Mouse (Mus musculus) neural tube, embryonic 15.5 days (tissue): ENCODE measurements around the gene Whamm. TPM values are rescaled to one million over a fixed set of nuclear protein-coding genes. Genes with fewer than 3 reads are reported as not detected.

ENCODE experiments used
- ATAC-seq: fragments of 200-750 bp; cut with Nextera tagmentation; 2 replicates; pipeline ENCODE4 v1.8.0; 2017; ENCODE audit warnings: mild to moderate bottlenecking, moderate TSS enrichment, moderate library complexity; ENCODE audit not compliant: low FRiP score
- H3K27ac ChIP-seq: fragments of 300-500 bp; sonication (generic); replicated peaks from 2 replicates; pipeline ENCODE4 v1.5.1; 2015; ENCODE audit warnings: mild to moderate bottlenecking, inconsistent platforms
- H3K27me3 ChIP-seq: fragments of 300-500 bp; sonication (generic); replicated peaks from 2 replicates; pipeline ENCODE4 v1.6.1; 2015; ENCODE audit warnings: inconsistent platforms
- H3K36me3 ChIP-seq: fragments of 300-500 bp; sonication (generic); 2 replicates; pipeline ENCODE4 v1.6.1; 2015; ENCODE audit warnings: inconsistent platforms
- H3K4me1 ChIP-seq: fragments of 300-500 bp; sonication (generic); 2 replicates; pipeline ENCODE4 v1.6.1; 2015; ENCODE audit warnings: inconsistent platforms
- H3K4me2 ChIP-seq: fragments of 300-500 bp; sonication (generic); 2 replicates; pipeline ENCODE4 v1.6.1; 2015; ENCODE audit warnings: inconsistent platforms, mild to moderate bottlenecking, moderate library complexity
- H3K4me3 ChIP-seq: fragments of 300-500 bp; sonication (generic); replicated peaks from 2 replicates; pipeline ENCODE4 v1.5.1; 2015; ENCODE audit warnings: mild to moderate bottlenecking, inconsistent platforms
- H3K9ac ChIP-seq: fragments of 300-500 bp; sonication (generic); replicated peaks from 2 replicates; pipeline ENCODE4 v1.6.1; 2015; ENCODE audit warnings: mild to moderate bottlenecking, inconsistent platforms
- H3K9me3 ChIP-seq: fragments of 300-500 bp; sonication (generic); replicated peaks from 2 replicates; pipeline ENCODE4 v1.6.1; 2016; ENCODE audit warnings: inconsistent platforms
- WGBS: fragments of 180-500 bp; shearing (Covaris S2); methylation state at CpG from one replicate; pipeline ENCODE4 v1.1.7; 2015; ENCODE audit warnings: mixed read lengths; 5-methylcytosine and 5-hydroxymethylcytosine counted together
- polyA plus RNA-seq: library from polyadenylated mRNA; unstranded; fragments of >200 nt; fragmentation: Nextera tagmentation; extraction: Ambion mirVana; gene quantifications from 2 replicates; pipeline ENCODE4 v1.2.1, GENCODE M21; 2015

The Whamm gene
- polyA plus RNA-seq, 1 experiment from 2014 or later, result 6.6 TPM

GRCm38 (mm10) chr7:81577872-81578271, 6.8 kb downstream of the Whamm start:
- no peak overlapping the region for H3K4me2 ChIP-seq
- H3K4me3 ChIP-seq, result no peak overlapping the region
- H3K27me3 ChIP-seq, result no peaks in the 10 kb centered on the region
- no peak for ATAC-seq
- 89% methylated on average over 3 of the region's 3 CpGs for WGBS
- no peaks in the 10 kb centered on the region for H3K9me3 ChIP-seq
- no peak overlapping the region for H3K27ac ChIP-seq
- H3K36me3 ChIP-seq, result peaks cover 33% of the 10 kb centered on the region
- no peak overlapping the region for H3K9ac ChIP-seq
- peaks cover 12% of the 10 kb centered on the region for H3K4me1 ChIP-seq

DNA sequence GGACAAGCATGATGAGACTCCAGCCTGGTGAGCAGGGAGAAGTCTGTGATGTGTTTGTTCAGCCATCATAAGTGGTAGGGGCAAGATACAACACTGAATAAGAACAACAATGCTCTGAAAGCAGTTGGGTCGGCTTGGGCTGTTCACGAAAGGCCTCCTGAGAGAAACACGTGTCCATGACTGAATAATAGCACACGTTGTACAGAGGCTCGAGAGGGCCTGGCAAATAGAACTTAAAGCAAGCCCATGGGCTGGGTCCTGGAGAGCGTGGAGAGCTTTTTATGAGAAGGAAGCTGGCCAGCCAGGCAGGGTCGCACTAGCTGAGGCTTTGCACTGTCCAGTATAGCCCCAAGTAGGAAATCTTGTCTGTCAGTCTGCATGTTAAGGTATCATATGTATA, 7.3 kb downstream of the Whamm start:
- H3K4me1 ChIP-seq, result peaks cover 7% of the 10 kb centered on the region
- H3K27me3 ChIP-seq, result no peaks in the 10 kb centered on the region
- H3K4me3 ChIP-seq, result no peak overlapping the region
- WGBS, result 91% methylated on average over 7 of the region's 7 CpGs
- ATAC-seq, result no peak
- no peak overlapping the region for H3K9ac ChIP-seq
- H3K4me2 ChIP-seq, result no peak overlapping the region
- peaks cover 33% of the 10 kb centered on the region for H3K36me3 ChIP-seq
- no peak overlapping the region for H3K27ac ChIP-seq
- no peaks in the 10 kb centered on the region for H3K9me3 ChIP-seq

GRCm38 (mm10) chr7:81579312-81579711, 8.2 kb downstream of the Whamm start:
- H3K4me2 ChIP-seq, result no peak overlapping the region
- no peak overlapping the region for H3K4me3 ChIP-seq
- H3K9me3 ChIP-seq, result no peaks in the 10 kb centered on the region
- no peaks in the 10 kb centered on the region; the same call in 1 of the 2 replicates for H3K4me1 ChIP-seq
- H3K36me3 ChIP-seq, result peaks cover 33% of the 10 kb centered on the region
- H3K9ac ChIP-seq, result no peak overlapping the region
- no peak overlapping the region for H3K27ac ChIP-seq
- no peaks in the 10 kb centered on the region for H3K27me3 ChIP-seq
- WGBS, result 96% methylated on average over 5 of the region's 5 CpGs
- no peak for ATAC-seq

- H3K36me3 ChIP-seq, result peaks cover 52% of the 10 kb centered on the region
- no peaks in the 10 kb centered on the region for H3K4me1 ChIP-seq
- no peak overlapping the region for H3K4me2 ChIP-seq
- WGBS, result 53% methylated on average over 3 of the region's 3 CpGs
- H3K4me3 ChIP-seq, result no peak overlapping the region
- H3K9ac ChIP-seq, result no peak overlapping the region
- ATAC-seq, result no peak
- no peaks in the 10 kb centered on the region for H3K9me3 ChIP-seq
- H3K27me3 ChIP-seq, result no peaks in the 10 kb centered on the region
- no peak overlapping the region for H3K27ac ChIP-seq
Measured at GRCm38 (mm10) chr7:81583512-81583911, 12.4 kb downstream of the Whamm start.

- 92% methylated on average over 7 of the region's 7 CpGs for WGBS
- no peaks in the 10 kb centered on the region for H3K27me3 ChIP-seq
- no peak overlapping the region for H3K4me2 ChIP-seq
- H3K36me3 ChIP-seq, result peaks cover 48% of the 10 kb centered on the region
- no peaks in the 10 kb centered on the region for H3K4me1 ChIP-seq
- H3K4me3 ChIP-seq, result no peak overlapping the region
- ATAC-seq, result no peak
- no peak overlapping the region for H3K27ac ChIP-seq
- H3K9me3 ChIP-seq, result no peaks in the 10 kb centered on the region
- no peak overlapping the region for H3K9ac ChIP-seq
Measured at GRCm38 (mm10) chr7:81585326-81585725, 14.3 kb downstream of the Whamm start.

DNA sequence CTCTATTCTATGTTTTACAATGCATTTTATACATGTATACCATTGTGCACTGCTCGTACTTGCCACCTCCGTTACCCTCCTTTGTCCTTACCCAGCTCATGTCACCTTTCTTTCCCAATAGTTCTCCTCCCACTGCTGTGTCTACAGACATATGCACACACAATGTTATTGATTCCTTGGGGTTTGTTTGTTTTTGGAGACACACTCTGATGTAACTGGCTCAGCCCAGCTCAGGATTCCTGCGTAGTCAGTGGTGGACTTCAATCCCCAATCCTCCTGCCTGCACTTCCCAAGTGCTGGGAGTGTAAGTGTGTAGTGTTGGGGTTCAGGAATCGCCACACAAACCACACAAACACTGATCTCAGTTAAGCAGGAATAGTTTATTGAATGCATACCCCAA, 16.2 kb downstream of the Whamm start:
- peaks cover 66% of the 10 kb centered on the region for H3K36me3 ChIP-seq
- no peak overlapping the region for H3K27ac ChIP-seq

DNA sequence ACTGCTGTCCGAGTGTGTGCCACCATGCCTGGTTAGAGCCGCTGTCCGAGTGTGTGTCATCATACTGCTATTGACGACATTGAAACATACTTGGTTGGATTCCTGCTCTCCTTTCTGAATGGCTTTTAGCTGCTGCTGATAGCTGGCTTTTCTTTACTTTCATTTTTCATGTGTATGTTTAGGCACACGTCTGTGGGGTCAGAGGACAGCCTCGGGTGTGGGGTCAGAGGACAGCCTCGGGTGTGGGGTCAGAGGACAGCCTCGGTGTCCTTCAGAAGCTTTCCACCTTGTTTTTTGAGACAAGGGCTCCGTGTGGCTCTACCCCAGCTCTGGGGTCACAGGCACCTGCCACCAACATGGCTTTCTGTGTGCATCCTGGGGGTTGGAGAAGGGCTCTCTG, 21.6 kb downstream of the Whamm start:
- no peaks in the 10 kb centered on the region for H3K4me1 ChIP-seq
- H3K27me3 ChIP-seq, result no peaks in the 10 kb centered on the region
- H3K9ac ChIP-seq, result no peak overlapping the region
- no peaks in the 10 kb centered on the region for H3K9me3 ChIP-seq
- ATAC-seq, result no peak
- H3K4me2 ChIP-seq, result no peak overlapping the region
- no peak overlapping the region for H3K27ac ChIP-seq
- H3K4me3 ChIP-seq, result no peak overlapping the region
- peaks cover 83% of the 10 kb centered on the region for H3K36me3 ChIP-seq
- WGBS, result 87% methylated on average over 9 of the region's 9 CpGs

More for the DNA sequence above, 16.2 kb downstream of the Whamm start:
- H3K4me1 ChIP-seq, result no peaks in the 10 kb centered on the region
- no peak overlapping the region for H3K4me2 ChIP-seq
- no peak overlapping the region for H3K9ac ChIP-seq
- no peaks in the 10 kb centered on the region for H3K27me3 ChIP-seq
- no peak for ATAC-seq
- 90% methylated on average over 4 of the region's 4 CpGs for WGBS
- H3K9me3 ChIP-seq, result no peaks in the 10 kb centered on the region
- no peak overlapping the region for H3K4me3 ChIP-seq

DNA sequence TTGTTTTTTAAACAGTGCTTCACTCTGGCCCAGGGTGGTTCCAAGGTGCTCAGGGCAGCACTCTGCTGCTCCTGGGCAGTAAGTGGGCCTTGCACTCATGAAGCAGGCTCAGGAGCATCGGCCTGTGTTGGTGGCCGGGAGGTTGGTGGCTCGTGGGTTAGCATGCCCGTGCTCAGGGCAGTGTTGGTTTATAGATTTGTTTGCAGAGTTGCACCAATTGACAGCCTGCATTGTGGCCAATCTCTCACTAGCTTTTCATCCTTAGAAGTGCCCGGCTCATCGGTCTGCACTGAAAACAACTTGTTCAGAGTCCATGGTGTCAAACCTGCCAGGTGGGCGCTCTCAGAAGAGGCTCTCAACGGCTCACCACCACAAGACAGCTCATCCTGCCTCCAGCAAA, 22.3 kb downstream of the Whamm start:
- Histone ChIP-seq H3K27ac (no peak overlapping the region), H3K9me3 (no peaks in the 10 kb centered on the region), H3K4me3 (no peak overlapping the region), H3K4me1 (no peaks in the 10 kb centered on the region), H3K27me3 (no peaks in the 10 kb centered on the region), H3K4me2 (no peak overlapping the region), H3K9ac (no peak overlapping the region), H3K36me3 (peaks cover 83% of the 10 kb centered on the region)
- WGBS, result 93% methylated on average over 8 of the region's 8 CpGs
- ATAC-seq, result no peak

GRCm38 (mm10) chr7:81595056-81595455, 24.0 kb downstream of the Whamm start:
- no peak overlapping the region for H3K27ac ChIP-seq
- no peak for ATAC-seq
- no peaks in the 10 kb centered on the region for H3K4me1 ChIP-seq
- no peaks in the 10 kb centered on the region for H3K27me3 ChIP-seq
- peaks cover 83% of the 10 kb centered on the region for H3K36me3 ChIP-seq
- no peak overlapping the region for H3K4me3 ChIP-seq
- H3K9ac ChIP-seq, result no peak overlapping the region
- no peak overlapping the region for H3K4me2 ChIP-seq
- no peaks in the 10 kb centered on the region for H3K9me3 ChIP-seq
- 91% methylated on average over 5 of the region's 5 CpGs for WGBS

- H3K27me3 ChIP-seq, result no peaks in the 10 kb centered on the region
- H3K4me2 ChIP-seq, result no peak overlapping the region
- no peaks in the 10 kb centered on the region for H3K9me3 ChIP-seq
- H3K4me3 ChIP-seq, result no peak overlapping the region
- no peak overlapping the region for H3K9ac ChIP-seq
- H3K27ac ChIP-seq, result no peak overlapping the region
- ATAC-seq, result no peak
- peaks cover 74% of the 10 kb centered on the region for H3K36me3 ChIP-seq
- no peaks in the 10 kb centered on the region for H3K4me1 ChIP-seq
- 89% methylated on average over 6 of the region's 6 CpGs for WGBS
Measured at GRCm38 (mm10) chr7:81596086-81596485, 25.0 kb downstream of the Whamm start.

DNA sequence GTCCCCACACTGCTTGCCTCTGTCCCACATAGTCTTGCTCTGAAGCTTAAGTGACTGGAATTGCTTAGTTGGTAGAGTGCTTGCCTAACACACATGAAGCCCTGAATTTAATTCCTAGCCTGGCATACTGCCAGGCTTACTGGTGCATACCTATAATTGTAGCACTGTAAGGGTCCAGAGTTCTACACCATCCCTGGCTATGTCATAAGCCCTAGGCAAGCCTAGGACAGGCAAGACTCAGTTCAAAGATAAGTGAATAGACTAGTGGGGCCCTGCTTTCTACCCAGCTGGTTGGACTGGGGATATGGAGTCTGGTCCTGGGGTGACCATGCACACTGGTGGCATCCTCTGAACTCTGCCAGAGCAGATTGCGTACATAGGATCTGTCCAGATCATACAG, 26.6 kb downstream of the Whamm start:
- no peak overlapping the region for H3K9ac ChIP-seq

GRCm38 (mm10) chr7:81599379-81600280, 28.6 kb downstream of the Whamm start:
- Histone ChIP-seq H3K36me3 (peaks cover 43% of the 10 kb centered on the region), H3K9me3 (no peaks in the 10 kb centered on the region), H3K9ac (no peak overlapping the region), H3K27ac (no peak overlapping the region), H3K4me2 (no peak overlapping the region), H3K27me3 (no peaks in the 10 kb centered on the region), H3K4me3 (no peak overlapping the region), H3K4me1 (no peaks in the 10 kb centered on the region)
- WGBS, result 76% methylated on average over 8 of the region's 8 CpGs
- no peak for ATAC-seq

More for the DNA sequence above, 26.6 kb downstream of the Whamm start:
- Histone ChIP-seq H3K4me2 (no peak overlapping the region), H3K27ac (no peak overlapping the region), H3K27me3 (no peaks in the 10 kb centered on the region), H3K4me1 (no peaks in the 10 kb centered on the region), H3K9me3 (no peaks in the 10 kb centered on the region), H3K4me3 (no peak overlapping the region), H3K36me3 (peaks cover 59% of the 10 kb centered on the region)
- WGBS, result 100% methylated on average over 1 of the region's 1 CpGs
- ATAC-seq, result no peak
